Comparison of ENCODE assay signal across 20 mouse cellular contexts in the genomic region with DNA sequence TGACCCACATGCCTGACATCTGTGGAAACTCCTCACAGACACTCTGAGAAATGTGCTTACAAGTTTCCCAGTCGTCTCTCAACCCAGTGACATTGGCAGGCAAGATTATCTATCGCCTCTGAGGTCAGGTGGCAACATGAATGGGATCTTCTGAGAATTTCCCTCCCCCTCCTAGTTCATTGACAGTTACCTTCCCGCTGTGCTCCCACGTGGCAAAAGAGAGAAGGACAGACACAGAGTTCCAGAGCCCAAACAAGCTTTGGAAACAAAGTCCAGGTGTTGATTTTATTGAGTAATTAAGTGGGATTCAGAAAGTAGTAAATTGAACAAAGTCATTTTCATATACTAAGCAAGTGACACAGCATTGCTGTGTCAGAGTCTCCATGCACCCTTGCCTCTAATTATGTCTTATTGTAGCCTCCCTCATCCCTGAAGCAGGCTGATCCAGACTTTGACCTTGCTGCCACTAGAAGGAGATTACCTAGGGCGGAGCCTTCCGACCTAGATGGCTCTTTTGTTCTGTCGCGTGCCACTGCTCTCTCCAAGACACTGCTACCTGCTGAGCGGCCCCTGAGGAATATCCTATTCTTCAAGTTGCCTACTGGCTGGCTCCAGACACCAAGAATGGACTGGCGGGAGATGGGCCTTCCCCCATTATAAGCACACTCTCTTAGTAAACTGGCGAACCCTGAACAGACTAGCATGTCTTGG. TPM values are rescaled to one million over a fixed set of nuclear protein-coding genes. Genes with fewer than 3 reads are reported as not detected.
DNase-seq lines count a peak whose midpoint lies in the region; ATAC-seq lines count a peak whose summit lies in the region.
"Had no signal": no experiment of that assay in that cellular context is flagged by ENCODE, and none has a peak within 500 bp of the region (broad histone marks: within the 10 kb centered on the region; RNA-seq: fewer than 3 reads in every experiment).

No protein-coding gene starts in this region.

- peak overlapping the region; percentile 21 for H3K4me2 ChIP-seq in midbrain, embryonic 12.5 days (replicated peaks)

- DNase-seq in heart, embryonic 10.5 days (ENCODE audit: low spot score), result no peak
- DNase-seq in heart, adult 8-10 months (ENCODE audit: low spot score), result no peak
- DNase-seq in ES-CJ7 (ENCODE audit: low read depth, low spot score), result peak; percentile 99
- peak; percentile 14 for DNase-seq in embryo, embryonic 9.5 days (ENCODE audit: extremely low spot score)
- DNase-seq in right cerebral cortex, postnatal 25 days, result no peak
- DNase-seq in lung, postnatal 25 days (ENCODE audit: low spot score), result no peak
- DNase-seq in ovary, postnatal 14 days (ENCODE audit: low spot score), result no peak
- DNase-seq: B cell, adult 2 months; cerebellum, adult 11-12 months; heart, adult 11 months; heart, postnatal 36 days; lung, adult 18-20 months had no signal

- 4% methylated on average over 11 of the region's 11 CpGs for WGBS in heart, embryonic 10.5 days
- 5% methylated on average over 11 of the region's 11 CpGs for WGBS in midbrain, embryonic 12.5 days

- no peak for ATAC-seq in midbrain, embryonic 12.5 days (ENCODE audit: low FRiP score, low read depth)

- H3K27me3 ChIP-seq in heart, embryonic 10.5 days (ENCODE audit: insufficient read depth, poor library complexity, severe bottlenecking), result peaks cover 28% of the 10 kb centered on the region
- H3K27me3 ChIP-seq in midbrain, embryonic 12.5 days, result peaks cover 26% of the 10 kb centered on the region

- no peak overlapping the region for H3K9ac ChIP-seq in midbrain, embryonic 12.5 days (replicated peaks)

- no peak overlapping the region for H3K27ac ChIP-seq in heart, embryonic 10.5 days
- H3K27ac ChIP-seq in midbrain, embryonic 12.5 days (replicated peaks), result no peak overlapping the region
- H3K27ac ChIP-seq: layer of hippocampus, adult 2 months had no signal

- no peaks in the 10 kb centered on the region for H3K36me3 ChIP-seq in heart, embryonic 10.5 days
- H3K36me3 ChIP-seq in midbrain, embryonic 12.5 days, result no peaks in the 10 kb centered on the region

- H3K4me1 ChIP-seq in heart, embryonic 10.5 days, result no peaks in the 10 kb centered on the region
- H3K4me1 ChIP-seq in midbrain, embryonic 12.5 days, result peaks cover 8% of the 10 kb centered on the region; the same call in 1 of the 2 replicates

- H3K9me3 ChIP-seq in heart, embryonic 10.5 days, result no peaks in the 10 kb centered on the region
- peaks cover under 1% of the 10 kb centered on the region; the same call in 1 of the 2 replicates for H3K9me3 ChIP-seq in midbrain, embryonic 12.5 days

- H3K4me3 ChIP-seq in heart, embryonic 10.5 days, result peak overlapping the region; percentile 5; the same call in 1 of the 2 replicates
- H3K4me3 ChIP-seq in midbrain, embryonic 12.5 days, result no peak overlapping the region
- H3K4me3 ChIP-seq: layer of hippocampus, adult 2 months had no signal

RNA-seq across cellular contexts. Expression of gene Olfr1339, which starts 9.2 kb away (rescaled TPM):
- polyA plus RNA-seq in heart, embryonic 10.5 days (2016; fragmentation: Nextera tagmentation; extraction: Ambion mirVana), result not detected in 2 replicates
- not detected for total RNA-seq in heart, adult 8-10 months (2022)
- polyA plus RNA-seq in midbrain, embryonic 12.5 days (2016; fragmentation: Nextera tagmentation; extraction: Ambion mirVana), result not detected in 2 replicates
- total RNA-seq: gastrocnemius, adult 18-20 months; heart, postnatal 36 days; layer of hippocampus, adult 2 months; left cerebral cortex, adult 8-10 months had no signal
- polyA plus RNA-seq: cortical plate, adult 2 months; kidney, embryonic 14.5 days; limb, embryonic 14.5 days; neural tube, embryonic 11.5 days had no signal

RNA-seq across cellular contexts. Expression of gene Olfr1338, which starts 17.4 kb away (rescaled TPM):
- not detected in 2 replicates for polyA plus RNA-seq in heart, embryonic 10.5 days (2016; fragmentation: Nextera tagmentation; extraction: Ambion mirVana)
- not detected for total RNA-seq in heart, adult 8-10 months (2022)
- not detected in 2 replicates for polyA plus RNA-seq in midbrain, embryonic 12.5 days (2016; fragmentation: Nextera tagmentation; extraction: Ambion mirVana)
- total RNA-seq: gastrocnemius, adult 18-20 months; heart, postnatal 36 days; layer of hippocampus, adult 2 months; left cerebral cortex, adult 8-10 months had no signal
- polyA plus RNA-seq: cortical plate, adult 2 months; kidney, embryonic 14.5 days; limb, embryonic 14.5 days; neural tube, embryonic 11.5 days had no signal

RNA-seq across cellular contexts. Expression of gene Olfr1340, which starts 21.2 kb away (rescaled TPM):
- polyA plus RNA-seq in heart, embryonic 10.5 days (2016; fragmentation: Nextera tagmentation; extraction: Ambion mirVana), result not detected in 2 replicates
- total RNA-seq in heart, adult 8-10 months (2022), result not detected
- polyA plus RNA-seq in midbrain, embryonic 12.5 days (2016; fragmentation: Nextera tagmentation; extraction: Ambion mirVana), result not detected in 2 replicates
- total RNA-seq: gastrocnemius, adult 18-20 months; heart, postnatal 36 days; layer of hippocampus, adult 2 months; left cerebral cortex, adult 8-10 months had no signal
- polyA plus RNA-seq: cortical plate, adult 2 months; kidney, embryonic 14.5 days; limb, embryonic 14.5 days; neural tube, embryonic 11.5 days had no signal

RNA-seq across cellular contexts. Expression of gene Olfr1341, which starts 37.8 kb away (rescaled TPM):
- polyA plus RNA-seq in heart, embryonic 10.5 days (2016; fragmentation: Nextera tagmentation; extraction: Ambion mirVana), result 0.03 TPM in 1 of 2 replicates, not detected in the other
- not detected for total RNA-seq in heart, adult 8-10 months (2022)
- not detected in 2 replicates for polyA plus RNA-seq in midbrain, embryonic 12.5 days (2016; fragmentation: Nextera tagmentation; extraction: Ambion mirVana)
- total RNA-seq: gastrocnemius, adult 18-20 months; heart, postnatal 36 days; layer of hippocampus, adult 2 months; left cerebral cortex, adult 8-10 months had no signal
- polyA plus RNA-seq: cortical plate, adult 2 months; kidney, embryonic 14.5 days; limb, embryonic 14.5 days; neural tube, embryonic 11.5 days had no signal

RNA-seq across cellular contexts. Expression of gene Olfr1337, which starts 41.2 kb away (rescaled TPM):
- polyA plus RNA-seq in heart, embryonic 10.5 days (2016; fragmentation: Nextera tagmentation; extraction: Ambion mirVana), result not detected in 2 replicates
- total RNA-seq in heart, adult 8-10 months (2022), result not detected
- not detected in 2 replicates for polyA plus RNA-seq in midbrain, embryonic 12.5 days (2016; fragmentation: Nextera tagmentation; extraction: Ambion mirVana)
- total RNA-seq: gastrocnemius, adult 18-20 months; heart, postnatal 36 days; layer of hippocampus, adult 2 months; left cerebral cortex, adult 8-10 months had no signal
- polyA plus RNA-seq: cortical plate, adult 2 months; kidney, embryonic 14.5 days; limb, embryonic 14.5 days; neural tube, embryonic 11.5 days had no signal

Comparison
In these comparisons a context has a peak if more than half of its experiments do, and no peak if none do; other contexts are left out.
1. DNase-seq: peak in ES-CJ7 (single experiment) and embryo, embryonic 9.5 days (single experiment); none in heart, embryonic 10.5 days (single experiment), heart, adult 8-10 months (single experiment), right cerebral cortex, postnatal 25 days (single experiment), lung, postnatal 25 days (single experiment) and ovary, postnatal 14 days (single experiment).